Mouse (Mus musculus) limb, embryonic 13.5 days (tissue): Measurements from ENCODE around the gene Gm9837. TPM values are rescaled to one million over a fixed set of nuclear protein-coding genes. Genes with fewer than 3 reads are reported as not detected.

Source experiments
- ATAC-seq: fragments of 200-750 bp; cut with Nextera tagmentation; 2 replicates; pipeline ENCODE4 v1.8.0; 2017; ENCODE audit warnings: low read depth, moderate number of reproducible peaks, moderate TSS enrichment; ENCODE audit not compliant: low FRiP score
- H3K27ac ChIP-seq: fragments of 300-500 bp; sonication (generic); 2 replicates; pipeline ENCODE4 v1.5.1; 2015; ENCODE audit warnings: inconsistent platforms, mild to moderate bottlenecking, moderate library complexity
- H3K27me3 ChIP-seq: fragments of 300-500 bp; sonication (generic); 2 replicates; pipeline ENCODE4 v1.6.1; 2015; ENCODE audit warnings: mild to moderate bottlenecking, inconsistent platforms
- H3K36me3 ChIP-seq: fragments of 300-500 bp; sonication (generic); 2 replicates; pipeline ENCODE4 v1.6.1; 2015; ENCODE audit warnings: inconsistent platforms, mild to moderate bottlenecking, moderate library complexity
- H3K4me1 ChIP-seq: fragments of 300-500 bp; sonication (generic); 2 replicates; pipeline ENCODE4 v1.6.1; 2015; ENCODE audit warnings: inconsistent platforms
- H3K4me2 ChIP-seq: fragments of 300-500 bp; sonication (generic); replicated peaks from 2 replicates; pipeline ENCODE4 v1.6.1; 2015; ENCODE audit warnings: inconsistent platforms, mild to moderate bottlenecking, moderate library complexity
- H3K4me3 ChIP-seq: fragments of 300-500 bp; sonication (generic); 2 replicates; pipeline ENCODE4 v1.5.1; 2015; ENCODE audit warnings: moderate library complexity, mild to moderate bottlenecking, inconsistent platforms
- H3K9ac ChIP-seq: fragments of 300-500 bp; sonication (generic); 2 replicates; pipeline ENCODE4 v1.6.1; 2015; ENCODE audit warnings: mild to moderate bottlenecking, inconsistent platforms
- H3K9me3 ChIP-seq: fragments of 300-500 bp; sonication (generic); 2 replicates; pipeline ENCODE4 v1.6.1; 2016; ENCODE audit warnings: inconsistent platforms
- WGBS: fragments of 180-500 bp; shearing (Covaris S2); methylation state at CpG from one replicate; pipeline ENCODE4 v1.1.7; 2015; 5-methylcytosine and 5-hydroxymethylcytosine counted together
- polyA plus RNA-seq: library from polyadenylated mRNA; unstranded; fragments of >200 nt; fragmentation: Nextera tagmentation; extraction: Ambion mirVana; gene quantifications from 2 replicates; pipeline ENCODE4 v1.2.1, GENCODE M21; 2015

The Gm9837 gene
- polyA plus RNA-seq, 1 experiment from 2014 or later, result not detected

DNA sequence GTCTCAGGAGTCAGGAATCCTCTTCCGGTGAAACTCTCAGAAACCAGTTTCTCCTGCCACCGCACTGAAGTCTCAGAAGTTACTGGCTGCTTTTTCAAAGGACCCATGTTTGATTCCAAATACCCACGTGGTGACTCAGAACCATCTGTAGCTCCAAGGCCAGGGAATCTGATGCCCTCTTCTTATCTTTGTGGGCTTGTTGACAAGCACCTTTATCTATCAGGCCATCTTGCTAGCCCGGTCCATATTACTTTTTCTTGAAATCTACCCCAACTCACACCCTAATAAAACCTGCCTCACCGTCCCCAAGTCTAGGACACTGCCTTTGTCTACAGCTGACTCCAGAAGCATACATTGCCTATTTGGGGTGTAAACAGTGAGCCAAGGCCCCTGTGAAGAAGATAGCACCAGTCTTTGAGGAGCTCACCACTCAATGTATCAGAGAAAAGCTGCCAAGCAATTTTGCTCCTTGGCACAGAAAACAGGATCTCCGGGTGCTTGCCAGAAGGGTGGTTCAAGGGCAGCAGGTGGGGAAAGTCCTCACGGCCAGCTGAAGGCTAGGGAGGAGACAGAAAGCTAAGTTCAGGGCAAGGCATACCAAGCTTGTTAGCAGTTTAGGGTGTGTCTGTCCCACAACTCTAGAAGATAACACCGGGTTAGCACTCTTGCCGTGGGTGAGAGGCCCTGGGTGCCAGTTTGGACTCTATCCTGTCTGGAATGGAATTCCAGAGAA, 13.0 kb upstream of the Gm9837 start:
- Histone ChIP-seq H3K4me3 (no peak overlapping the region), H3K9ac (no peak overlapping the region), H3K27me3 (peaks cover 79% of the 10 kb centered on the region), H3K4me2 (no peak overlapping the region), H3K9me3 (no peaks in the 10 kb centered on the region), H3K36me3 (no peaks in the 10 kb centered on the region), H3K27ac (no peak overlapping the region), H3K4me1 (peaks cover 27% of the 10 kb centered on the region)
- ATAC-seq, result no peak
- WGBS, result 72% methylated on average over 9 of the region's 9 CpGs

DNA sequence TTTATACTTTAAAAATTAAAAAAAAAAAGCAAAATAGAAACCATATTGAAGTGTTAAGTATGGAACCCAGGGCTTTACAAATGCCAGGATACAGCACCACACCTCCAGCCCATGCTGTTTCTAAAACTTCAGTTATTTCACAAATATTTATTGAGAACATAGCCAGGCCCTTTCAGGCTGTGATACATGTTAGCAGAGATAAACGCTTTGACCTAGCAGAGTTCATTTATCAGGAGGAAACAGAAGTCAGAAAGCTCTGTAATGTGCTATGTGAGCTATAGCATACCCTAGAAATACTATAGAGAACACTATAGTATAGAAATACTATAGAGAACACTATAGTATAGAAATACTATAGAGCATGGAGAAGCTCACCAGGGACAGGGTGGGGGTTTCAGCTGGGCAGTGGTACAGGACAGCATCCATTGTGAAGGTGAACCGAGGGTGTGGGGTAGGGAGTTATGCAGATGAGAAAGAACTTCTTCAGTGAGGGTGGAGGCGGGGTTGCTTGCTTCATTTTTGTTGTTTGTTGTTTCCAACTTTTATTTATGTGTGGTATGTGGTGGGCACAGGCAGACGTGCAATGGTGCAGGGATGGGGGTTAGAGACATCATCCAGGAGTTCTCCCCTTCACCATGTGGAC, 10.9 kb upstream of the Gm9837 start:
- WGBS, result 69% methylated on average over 4 of the region's 4 CpGs
- no peak for ATAC-seq

DNA sequence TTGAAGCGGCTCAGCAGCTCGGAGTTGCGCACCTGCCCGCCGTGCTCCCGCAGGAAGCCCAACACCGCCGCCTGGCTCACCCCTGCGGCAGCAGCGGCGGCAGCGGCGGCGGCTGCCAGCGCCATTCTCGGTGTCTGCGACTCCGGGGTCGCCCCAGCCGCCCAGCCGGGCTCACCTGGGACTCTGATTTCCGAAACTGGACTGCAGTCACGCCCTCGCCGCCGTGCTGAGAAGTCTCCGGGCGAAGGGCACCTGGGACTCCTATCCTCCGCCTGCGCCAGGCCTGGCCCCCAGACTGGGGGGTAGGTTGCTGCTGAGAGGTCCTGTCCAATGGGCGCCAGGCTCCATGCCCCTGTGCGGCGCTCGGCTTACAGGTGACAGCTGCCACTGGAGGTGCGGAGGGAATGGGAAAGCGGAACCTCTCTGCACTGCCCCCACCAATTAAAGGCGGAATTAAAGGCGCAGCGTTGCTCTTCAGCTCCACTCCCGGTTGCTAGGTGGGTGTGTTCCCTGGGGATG, 9.6 kb upstream of the Gm9837 start, which contains the start of the genes Gm9945 and Sowaha:
Gm9945 (plus strand) TSS at position 384 of the 519 bp plus-strand sequence.
Sowaha (minus strand) TSS at position 492 of the 519 bp plus-strand sequence.
- H3K36me3 ChIP-seq, result no peaks in the 10 kb centered on the region
- peaks cover 82% of the 10 kb centered on the region for H3K27me3 ChIP-seq
- 2% methylated on average over 39 of the region's 40 CpGs for WGBS
- peak within 1 kb of the TSS; percentile 83 for H3K4me2 ChIP-seq
- ATAC-seq, result no peak
- H3K9me3 ChIP-seq, result no peaks in the 10 kb centered on the region
- no peak within 1 kb of the TSS for H3K27ac ChIP-seq
- peak within 1 kb of the TSS; percentile 50 for H3K4me3 ChIP-seq
- H3K4me1 ChIP-seq, result peaks cover 20% of the 10 kb centered on the region
- peak within 1 kb of the TSS; percentile 48 for H3K9ac ChIP-seq

More for the DNA sequence above, 10.9 kb upstream of the Gm9837 start:
- H3K4me2 ChIP-seq, result no peak overlapping the region
- H3K4me3 ChIP-seq, result no peak overlapping the region
- peaks cover 20% of the 10 kb centered on the region for H3K4me1 ChIP-seq
- H3K27me3 ChIP-seq, result peaks cover 76% of the 10 kb centered on the region
- no peaks in the 10 kb centered on the region for H3K36me3 ChIP-seq
- H3K9ac ChIP-seq, result no peak overlapping the region
- no peaks in the 10 kb centered on the region for H3K9me3 ChIP-seq
- no peak overlapping the region for H3K27ac ChIP-seq

DNA sequence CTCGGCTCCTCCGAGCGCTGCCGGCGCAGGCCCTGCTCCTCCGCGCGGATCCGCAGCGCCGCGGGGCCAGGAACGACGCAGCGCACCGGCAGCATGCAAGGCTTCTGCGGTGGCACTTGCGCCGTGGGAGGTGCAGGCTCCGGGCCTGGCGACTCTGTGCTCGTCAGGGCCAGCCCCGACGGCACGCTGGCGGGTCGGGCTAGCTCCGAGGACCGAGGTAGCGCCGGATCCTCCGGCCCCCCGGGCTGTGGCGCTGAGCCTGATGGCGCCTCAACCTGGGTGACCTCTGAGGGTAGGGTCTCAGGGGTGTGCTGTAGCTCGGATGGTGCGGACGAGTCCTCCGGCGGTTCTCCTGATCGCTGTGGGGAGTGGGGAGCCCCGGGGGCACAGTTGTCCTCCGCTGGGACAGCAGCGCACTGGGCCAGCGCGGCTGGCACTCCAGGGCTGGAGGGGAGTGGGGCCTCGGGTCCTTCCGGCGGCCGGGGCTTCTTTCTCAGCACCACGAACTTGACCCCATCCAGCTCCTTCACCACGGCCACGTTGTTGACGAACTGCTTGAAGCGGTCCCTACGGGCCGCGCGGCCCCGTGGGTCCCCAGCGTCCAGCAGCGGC, 9.0 kb upstream of the Gm9837 start:
- under 1% methylated on average over 62 of the region's 62 CpGs for WGBS
- ATAC-seq, result no peak
- Histone ChIP-seq H3K9ac (peak overlapping the region; percentile 48), H3K27me3 (peaks cover 87% of the 10 kb centered on the region), H3K27ac (no peak overlapping the region), H3K4me1 (peaks cover 20% of the 10 kb centered on the region), H3K9me3 (no peaks in the 10 kb centered on the region), H3K4me2 (peak overlapping the region; percentile 83), H3K4me3 (peak overlapping the region; percentile 50), H3K36me3 (no peaks in the 10 kb centered on the region)

DNA sequence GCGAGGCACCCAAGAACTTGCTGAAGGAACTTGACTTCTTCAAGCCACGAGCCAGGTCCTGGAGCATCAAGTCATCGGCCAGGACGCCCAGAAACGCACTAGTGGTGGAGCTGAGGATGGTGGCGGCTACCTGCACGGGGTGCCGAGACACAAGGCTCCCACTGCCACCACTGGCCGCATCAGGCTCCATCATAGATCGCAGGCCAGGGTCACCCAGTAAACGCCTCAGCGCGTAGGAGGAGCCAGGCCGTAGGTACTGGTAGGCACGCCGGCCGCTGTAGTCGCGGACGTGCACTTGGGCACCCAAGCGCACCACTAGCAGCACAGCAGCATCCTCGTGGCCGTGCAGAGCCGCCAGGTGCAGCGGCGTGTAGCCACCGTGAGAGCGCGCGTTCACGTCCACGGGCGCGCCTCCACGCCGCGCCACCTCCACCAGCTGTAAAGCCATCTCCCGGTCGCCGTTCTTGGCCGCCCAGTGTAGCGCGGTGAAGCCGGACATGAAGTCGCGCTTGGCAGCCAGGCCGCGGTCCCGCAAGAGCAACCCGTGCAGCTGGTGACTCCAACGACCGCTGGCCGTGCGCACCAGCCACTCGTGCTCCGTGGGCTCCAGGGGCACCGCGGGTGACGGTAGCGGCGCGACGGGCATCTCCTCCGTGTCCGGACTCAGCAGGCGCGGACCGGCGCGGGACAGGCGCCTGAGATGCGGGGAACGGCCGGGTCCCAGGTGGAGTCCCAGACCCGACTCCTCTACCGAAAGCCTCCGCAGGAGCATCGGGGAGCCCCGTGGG, 8.3 kb upstream of the Gm9837 start:
- Histone ChIP-seq H3K9me3 (no peaks in the 10 kb centered on the region), H3K36me3 (no peaks in the 10 kb centered on the region), H3K4me3 (peak overlapping the region; percentile 50), H3K4me1 (peaks cover 20% of the 10 kb centered on the region), H3K4me2 (peak overlapping the region; percentile 83), H3K9ac (peak overlapping the region; percentile 48), H3K27ac (no peak overlapping the region), H3K27me3 (peaks cover 91% of the 10 kb centered on the region)
- 6% methylated on average over 64 of the region's 79 CpGs for WGBS
- ATAC-seq, result no peak

DNA sequence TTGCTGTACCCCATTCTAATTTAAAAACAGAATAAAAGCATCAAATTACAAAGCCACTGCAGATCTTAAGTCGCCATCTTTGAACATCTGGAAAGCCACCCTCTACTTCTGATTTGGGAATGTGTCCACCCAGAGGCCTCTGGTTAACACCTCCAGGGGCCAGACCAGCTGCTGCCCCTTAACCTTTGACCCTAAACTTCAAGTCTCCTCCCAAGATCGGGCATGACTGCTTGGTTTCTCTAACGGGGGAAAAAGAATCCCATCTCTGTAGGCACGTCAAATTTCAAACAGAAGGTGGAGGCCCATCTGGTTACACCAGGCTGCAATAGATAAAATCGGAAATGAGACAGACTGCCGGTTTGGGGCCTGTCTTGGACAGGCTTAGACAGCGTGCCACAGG, 7.6 kb upstream of the Gm9837 start:
- no peaks in the 10 kb centered on the region for H3K36me3 ChIP-seq
- no peak overlapping the region for H3K27ac ChIP-seq
- H3K9me3 ChIP-seq, result no peaks in the 10 kb centered on the region
- H3K27me3 ChIP-seq, result peaks cover 88% of the 10 kb centered on the region
- ATAC-seq, result no peak
- H3K9ac ChIP-seq, result no peak overlapping the region
- no peak overlapping the region for H3K4me2 ChIP-seq
- WGBS, result 14% methylated on average over 7 of the region's 7 CpGs
- peaks cover 20% of the 10 kb centered on the region for H3K4me1 ChIP-seq
- no peak overlapping the region for H3K4me3 ChIP-seq

DNA sequence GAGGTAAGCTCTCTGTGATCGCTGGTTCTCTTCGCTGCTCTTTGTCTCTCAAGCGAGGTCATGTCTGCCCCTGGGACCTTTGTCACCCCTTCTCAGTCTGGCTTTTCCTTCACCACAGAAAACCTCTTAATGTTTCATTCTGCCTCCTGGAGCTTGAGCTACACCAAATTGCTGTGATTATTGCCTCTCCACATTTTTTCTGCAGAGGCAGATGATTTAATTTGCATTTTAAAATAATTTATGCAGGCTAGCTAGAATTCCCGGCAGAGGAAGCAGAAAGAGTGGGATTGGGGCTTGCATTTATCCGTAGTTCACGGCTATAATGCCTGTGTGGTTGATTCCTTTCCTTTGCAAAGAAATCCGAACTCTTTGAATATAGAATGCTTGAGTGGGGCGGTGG, 5.3 kb upstream of the Gm9837 start:
- Histone ChIP-seq H3K9me3 (no peaks in the 10 kb centered on the region), H3K4me3 (no peak overlapping the region), H3K9ac (no peak overlapping the region), H3K4me2 (no peak overlapping the region), H3K36me3 (no peaks in the 10 kb centered on the region), H3K4me1 (peaks cover 26% of the 10 kb centered on the region), H3K27ac (no peak overlapping the region), H3K27me3 (peaks cover 89% of the 10 kb centered on the region)
- ATAC-seq, result no peak
- WGBS, result 33% methylated on average over 8 of the region's 8 CpGs

DNA sequence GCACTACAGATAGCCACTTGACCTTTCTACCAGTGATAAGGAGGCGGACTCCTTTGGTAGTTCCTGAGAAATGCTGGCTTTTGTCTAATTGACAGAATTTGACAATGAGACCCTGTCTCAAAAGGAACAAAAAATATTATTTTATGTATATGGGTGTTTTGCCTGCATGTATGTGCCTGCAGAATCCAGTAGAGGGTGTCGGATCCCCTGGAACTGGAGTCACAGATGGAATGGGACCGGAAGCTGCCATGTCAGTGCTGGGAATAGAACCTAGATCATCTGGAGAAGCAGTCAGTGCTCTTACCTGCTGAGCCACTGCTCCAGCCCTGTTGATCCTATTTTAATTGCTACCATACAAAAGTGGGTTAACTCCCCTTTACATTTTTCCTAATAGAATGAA, 2.4 kb upstream of the Gm9837 start:
- Histone ChIP-seq H3K4me3 (no peak overlapping the region), H3K36me3 (no peaks in the 10 kb centered on the region), H3K9me3 (no peaks in the 10 kb centered on the region), H3K4me1 (peaks cover 20% of the 10 kb centered on the region), H3K27me3 (peaks cover 72% of the 10 kb centered on the region), H3K27ac (no peak overlapping the region), H3K4me2 (no peak overlapping the region), H3K9ac (no peak overlapping the region)
- ATAC-seq, result no peak
- WGBS, result 74% methylated on average over 3 of the region's 3 CpGs

DNA sequence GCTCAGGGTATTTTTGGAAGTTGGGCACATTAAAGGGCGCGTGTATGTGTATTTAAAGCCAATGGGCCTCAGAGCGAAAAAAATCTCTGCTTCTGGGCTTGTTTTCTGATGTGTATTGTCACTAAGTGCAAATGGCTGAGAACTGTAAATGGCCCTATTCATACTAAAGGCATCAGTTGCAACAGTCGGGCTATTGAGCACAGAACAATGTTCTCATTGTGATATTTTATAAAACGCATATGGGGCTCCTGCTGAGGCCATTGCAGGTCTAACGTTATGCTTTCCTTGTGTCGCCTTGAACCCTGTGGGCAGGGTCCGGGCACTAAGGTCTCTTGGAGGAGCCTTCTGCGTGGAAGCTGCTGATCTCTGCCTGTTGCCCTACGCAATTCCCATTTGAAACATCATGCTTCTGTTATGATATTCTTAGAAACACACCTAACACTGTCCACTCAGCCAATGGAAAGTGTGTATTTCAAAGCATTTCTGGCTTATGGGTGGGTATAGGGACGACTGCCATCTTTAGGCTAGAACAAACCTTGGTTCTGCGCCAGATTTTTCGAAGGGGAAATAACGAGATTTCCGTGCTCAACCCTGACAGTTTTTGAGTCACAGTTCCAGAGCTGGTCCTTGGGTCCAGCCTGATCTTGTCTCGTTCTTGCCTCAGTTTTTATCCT, 848 bp downstream of the Gm9837 start:
- peak overlapping the region; percentile 22; the same call in 1 of the 2 replicates for H3K4me3 ChIP-seq
- H3K9ac ChIP-seq, result no peak overlapping the region
- H3K4me1 ChIP-seq, result peaks cover 29% of the 10 kb centered on the region
- WGBS, result 33% methylated on average over 16 of the region's 16 CpGs
- peak overlapping the region; percentile 67 for H3K27ac ChIP-seq
- H3K27me3 ChIP-seq, result peaks cover 73% of the 10 kb centered on the region
- peaks cover 11% of the 10 kb centered on the region; the same call in 1 of the 2 replicates for H3K36me3 ChIP-seq
- H3K9me3 ChIP-seq, result peaks cover 2% of the 10 kb centered on the region; the same call in 1 of the 2 replicates
- ATAC-seq, result no peak
- peak overlapping the region; percentile 62 for H3K4me2 ChIP-seq

DNA sequence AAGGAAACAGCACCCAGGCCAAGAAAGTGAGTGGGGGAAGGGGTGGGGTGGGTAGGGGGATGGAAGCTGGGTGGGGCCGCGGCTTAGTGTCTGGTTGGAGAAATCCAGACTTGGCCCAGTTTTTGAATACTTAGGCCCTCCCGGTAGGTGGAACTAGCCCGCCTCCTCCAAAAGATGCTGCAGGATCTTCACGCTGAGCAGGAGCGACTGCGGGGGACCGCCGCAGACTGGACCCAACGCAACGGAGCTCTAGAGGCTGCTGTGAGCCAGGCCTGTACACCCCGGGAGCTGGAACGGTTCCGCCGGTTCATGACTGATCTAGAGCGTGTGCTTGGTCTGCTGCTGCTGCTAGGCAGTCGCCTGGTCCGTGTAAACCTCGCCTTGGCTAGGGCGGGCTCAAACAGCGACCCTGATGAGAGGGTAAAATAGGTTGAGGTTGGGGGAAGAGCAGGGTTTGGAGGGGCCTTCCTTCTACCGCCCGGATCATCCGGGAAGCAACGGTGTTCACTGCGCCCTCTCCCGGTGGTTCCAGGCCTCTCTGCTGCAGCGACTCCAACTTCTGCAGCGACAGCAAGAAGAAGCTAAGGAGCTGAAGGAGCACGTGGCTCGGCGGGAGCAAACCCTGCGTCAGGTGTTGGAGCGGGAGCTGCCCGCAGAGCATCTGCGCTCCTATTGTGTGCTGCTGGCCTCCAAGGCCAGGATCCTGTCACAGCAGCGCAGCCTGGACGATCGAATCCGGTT, 3.9 kb downstream of the Gm9837 start:
- WGBS, result 9% methylated on average over 40 of the region's 40 CpGs
- peaks cover 3% of the 10 kb centered on the region; the same call in 1 of the 2 replicates for H3K9me3 ChIP-seq
- peak overlapping the region; percentile 58 for H3K9ac ChIP-seq
- peaks cover 45% of the 10 kb centered on the region for H3K4me1 ChIP-seq
- H3K36me3 ChIP-seq, result peaks cover 12% of the 10 kb centered on the region; the same call in 1 of the 2 replicates
- H3K4me2 ChIP-seq, result peak overlapping the region; percentile 60
- peaks cover 80% of the 10 kb centered on the region for H3K27me3 ChIP-seq
- ATAC-seq, result peak; percentile 48
- H3K4me3 ChIP-seq, result peak overlapping the region; percentile 36
- no peak overlapping the region for H3K27ac ChIP-seq
